Mouse (Mus musculus) embryo, embryonic 9.5 days (tissue): Measurements from ENCODE around the gene Treh.
A peak's percentile ranks its signal among the peaks of the same experiment; 100 is the strongest.

Experiments used
- DNase-seq: peaks from one replicate; pipeline ENCODE4 v3.0.0-alpha.2; 2017; ENCODE audit errors: extremely low spot score

Gene Treh

DNA sequence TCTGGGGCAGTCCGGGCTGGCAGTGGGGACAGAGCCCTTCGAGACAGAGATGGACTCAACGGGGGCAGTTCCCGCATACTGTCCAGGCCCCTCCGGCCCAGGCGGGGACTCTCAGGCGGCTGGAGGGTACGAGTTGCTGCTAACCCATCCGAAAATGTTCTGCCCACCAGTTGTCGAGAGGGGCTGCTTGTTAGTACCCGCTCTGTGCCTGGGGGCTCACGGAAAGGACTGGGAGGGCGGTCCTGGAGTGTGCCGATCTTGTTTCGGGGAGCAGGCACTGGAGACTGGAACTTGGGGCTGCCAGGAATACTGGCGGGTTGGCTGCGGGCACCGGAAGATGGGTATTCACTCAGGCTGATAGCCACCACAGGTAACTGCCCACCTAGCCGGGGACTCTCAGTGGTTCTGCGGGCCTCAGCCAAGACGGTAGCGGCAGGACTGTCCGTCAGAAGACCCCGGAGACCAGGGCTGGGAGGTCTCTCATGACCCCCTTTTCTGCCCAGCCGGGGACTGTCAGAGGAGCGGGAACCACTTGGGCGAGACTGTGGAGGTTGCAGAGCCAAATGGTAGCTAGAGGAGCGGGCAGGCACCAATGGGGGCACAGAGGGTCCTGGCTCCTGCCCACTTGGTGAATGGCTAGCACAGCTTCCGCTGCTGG, 42.8 kb downstream of the Treh start:
- DNase-seq: no peak

DNA sequence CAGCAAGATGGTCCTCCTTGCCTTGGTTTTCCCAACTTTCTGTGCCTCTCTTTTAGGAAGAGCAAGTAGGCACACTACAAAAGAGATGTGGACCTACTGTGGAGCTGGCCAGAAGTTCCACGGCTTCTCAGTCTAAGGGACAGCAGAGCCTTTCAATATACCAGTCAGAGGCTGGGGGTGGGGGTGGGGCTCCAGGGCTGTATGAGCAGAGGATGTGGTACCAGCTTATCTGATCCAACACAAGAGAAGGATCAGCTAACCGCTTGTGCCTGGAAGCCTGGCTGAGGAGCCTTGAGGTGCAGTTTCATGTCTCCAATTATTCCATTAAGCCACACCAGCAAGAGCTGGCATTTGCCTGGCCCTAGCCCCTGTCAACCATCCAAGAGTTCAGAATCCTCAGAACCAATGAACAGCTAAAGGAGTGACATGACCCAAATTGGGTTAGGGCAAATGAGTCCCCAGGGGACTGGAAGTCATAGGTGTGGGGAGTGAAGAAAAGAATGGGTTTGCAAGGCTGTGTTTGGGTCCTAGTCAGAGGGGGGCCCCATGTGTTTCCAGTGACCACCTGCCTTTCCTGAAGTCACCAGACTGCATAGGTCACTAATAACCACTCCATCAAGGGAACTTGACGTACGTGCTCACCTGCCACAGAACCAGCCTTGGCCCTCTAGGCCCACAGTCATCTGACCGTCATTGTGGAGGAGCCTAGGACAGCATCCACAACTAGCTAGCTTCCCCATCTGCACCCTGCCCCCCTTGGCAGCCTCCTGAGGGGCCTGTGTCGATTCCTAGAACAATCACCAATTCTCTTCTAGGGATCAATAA, 44.2 kb downstream of the Treh start:
- no peak for DNase-seq

- no peak for DNase-seq
Observed at GRCm38 (mm10) chr9:44717822-44718242, 44.8 kb downstream of the Treh start.

GRCm38 (mm10) chr9:44718937-44719631, 46.1 kb downstream of the Treh start:
- DNase-seq: no peak

GRCm38 (mm10) chr9:44719632-44720357, 46.8 kb downstream of the Treh start:
- no peak for DNase-seq

- DNase-seq: no peak
Observed at GRCm38 (mm10) chr9:44720358-44721153, 47.5 kb downstream of the Treh start.

- DNase-seq: peak; percentile 94
Observed at GRCm38 (mm10) chr9:44721154-44721876, 48.3 kb downstream of the Treh start.

DNA sequence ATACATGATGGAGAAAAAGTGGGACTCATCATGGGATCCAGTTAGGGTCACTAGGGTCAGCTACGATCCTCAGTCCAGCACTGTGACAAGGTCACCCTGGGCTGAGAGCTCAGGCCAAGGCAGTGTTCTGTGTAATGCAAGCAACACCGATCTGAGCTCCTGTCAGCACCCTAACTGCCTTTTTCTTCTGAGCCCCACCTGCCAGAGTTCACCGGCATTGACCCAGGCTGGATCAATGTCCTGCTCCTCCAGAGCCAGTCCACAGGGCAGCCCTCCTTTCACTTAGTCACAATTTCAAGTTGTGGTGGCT, 48.8 kb downstream of the Treh start:
- DNase-seq: no peak

DNA sequence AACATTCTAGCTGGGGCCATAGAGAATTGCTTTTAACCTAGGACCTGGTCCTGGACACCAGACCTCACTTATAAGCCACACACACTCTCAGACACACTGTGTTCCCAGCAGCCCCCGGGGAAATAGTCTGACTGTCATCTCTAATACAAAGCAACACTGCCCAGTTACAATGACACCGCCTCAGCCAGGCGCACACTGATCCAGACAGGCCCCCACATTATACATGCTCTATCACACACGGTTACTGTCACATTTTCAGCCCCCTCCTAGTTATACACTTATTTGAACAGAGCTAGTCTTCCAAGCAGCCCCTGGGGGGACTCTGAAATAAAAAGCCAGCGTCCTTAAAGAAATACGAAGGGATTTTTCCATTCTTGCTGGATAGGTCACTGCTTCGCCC, 49.5 kb downstream of the Treh start:
- no peak for DNase-seq

DNA sequence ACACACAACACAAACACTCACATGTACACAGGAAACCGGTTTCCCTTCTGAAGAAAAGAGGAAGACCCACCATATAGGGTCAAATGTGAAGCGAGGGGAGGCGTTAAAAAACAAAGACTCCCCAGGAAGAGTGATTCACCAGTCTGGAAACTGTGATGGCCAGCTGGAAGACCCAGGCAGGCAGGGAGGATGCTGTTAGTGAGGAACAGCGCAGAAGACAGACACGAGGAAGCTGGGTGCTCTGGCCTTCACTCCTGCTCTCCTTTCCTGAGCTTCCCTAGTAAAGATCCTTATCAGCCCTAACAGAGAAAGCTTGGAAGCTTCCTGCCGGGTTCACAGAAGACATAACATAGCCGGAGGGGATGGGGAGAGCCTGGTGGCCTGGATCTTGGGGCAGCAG, 50.0 kb downstream of the Treh start:
- DNase-seq: no peak

- DNase-seq: no peak
Observed at GRCm38 (mm10) chr9:44723521-44724041, 50.5 kb downstream of the Treh start.

GRCm38 (mm10) chr9:44724223-44724622, 51.2 kb downstream of the Treh start:
- DNase-seq: no peak

DNA sequence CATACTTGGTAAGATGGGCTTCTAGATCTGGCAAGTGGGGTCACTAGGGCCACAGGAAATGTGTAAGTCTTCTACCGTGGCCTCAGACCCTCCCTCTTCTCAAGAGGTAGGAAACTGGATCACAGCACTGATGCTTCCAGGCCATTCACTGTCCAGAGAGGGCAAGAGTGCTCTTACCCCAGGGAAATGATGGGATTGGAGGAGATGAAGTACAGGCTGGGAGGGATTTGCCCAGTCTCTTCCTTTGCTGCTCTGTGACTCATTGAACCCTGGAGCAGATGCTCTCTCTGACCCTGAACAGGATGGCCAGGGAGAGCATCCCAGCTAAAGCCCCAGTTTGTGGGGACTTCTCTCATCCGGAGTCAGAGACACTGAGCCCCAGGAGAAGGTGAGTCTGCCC, 51.6 kb downstream of the Treh start:
- DNase-seq: no peak

- peak; percentile 59 for DNase-seq
Observed at GRCm38 (mm10) chr9:44726431-44727146, 53.6 kb downstream of the Treh start.

DNA sequence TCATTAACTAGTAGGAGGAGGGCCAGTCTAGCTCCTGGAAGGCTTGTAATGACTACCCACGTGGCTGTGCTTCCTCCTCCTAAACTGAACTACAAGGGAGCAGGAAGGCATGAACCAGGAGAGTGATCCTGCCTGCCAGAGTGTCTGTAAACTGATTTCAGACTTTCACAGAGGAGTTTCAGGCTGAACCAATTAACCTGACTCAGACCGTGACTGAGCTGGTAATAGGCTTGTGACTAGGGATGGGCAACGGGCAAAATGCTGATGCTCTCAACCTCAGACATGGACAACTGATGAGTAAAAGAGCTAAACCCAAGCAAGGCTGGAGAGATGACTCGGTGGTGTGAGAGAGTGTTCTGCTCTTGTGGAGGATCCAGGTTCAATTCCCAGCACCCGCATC, 54.4 kb downstream of the Treh start:
- no peak for DNase-seq

- no peak for DNase-seq
Observed at GRCm38 (mm10) chr9:44732130-44732549, 59.1 kb downstream of the Treh start.

DNA sequence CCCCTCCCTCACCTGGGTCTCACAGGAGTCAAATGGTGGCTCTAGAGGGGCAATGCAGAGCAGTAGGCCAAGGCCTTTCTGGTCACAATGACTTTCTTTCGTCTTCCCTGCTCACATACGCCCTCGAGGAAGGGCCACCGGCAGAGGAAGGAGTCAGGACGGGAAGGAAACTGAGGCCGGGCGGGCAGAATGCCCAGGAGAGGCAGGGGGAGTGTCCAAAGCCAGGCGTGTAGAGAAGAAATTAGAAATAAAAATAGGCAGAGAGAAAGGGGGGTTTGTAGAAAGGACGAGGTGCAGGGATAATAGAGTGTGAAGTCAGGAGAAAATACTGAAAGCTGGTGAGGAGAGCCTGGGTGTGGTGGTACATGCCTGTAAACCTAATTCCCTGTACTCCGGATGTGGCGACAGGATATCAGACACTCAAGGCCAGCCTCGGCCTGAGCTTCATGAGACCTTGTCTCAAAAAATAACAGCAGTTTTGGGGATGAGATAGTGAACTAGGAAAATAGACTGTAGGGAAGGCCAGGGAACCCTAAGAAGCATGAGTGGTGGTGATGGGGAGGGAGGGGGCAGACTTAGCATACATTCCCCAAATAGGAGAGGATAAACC, 60.0 kb downstream of the Treh start:
- DNase-seq: no peak

- peak; percentile 59 for DNase-seq
Observed at GRCm38 (mm10) chr9:44733671-44734523, 60.9 kb downstream of the Treh start.
